Mouse (Mus musculus) frontal cortex, adult (tissue): ENCODE measurements around the gene Bclaf1.

ENCODE experiments used
- ATAC-seq: cut with Nextera tagmentation; 2 replicates; pipeline ENCODE4 v1.9.2; 2017; ENCODE audit warnings: mild to moderate bottlenecking, moderate library complexity, mixed read lengths; ENCODE audit not compliant: low TSS enrichment

The Bclaf1 gene

GRCm38 (mm10) chr10:20311918-20312735, at the start of gene Bclaf1:
Gene Bclaf1, plus strand, starts transcription at chr10:20312469.
- peak; percentile 94 for ATAC-seq

- ATAC-seq = no peak
Observed at GRCm38 (mm10) chr10:20262896-20263295, 49.4 kb upstream of the Bclaf1 start.

GRCm38 (mm10) chr10:20264479-20264878, 47.8 kb upstream of the Bclaf1 start:
- ATAC-seq = no peak

GRCm38 (mm10) chr10:20267032-20267431, 45.2 kb upstream of the Bclaf1 start:
- ATAC-seq = 0 out of 2 replicates have a peak, but pooled peaks have one; percentile 20

GRCm38 (mm10) chr10:20268945-20269344, 43.3 kb upstream of the Bclaf1 start:
- ATAC-seq = peak; percentile 32; the same call in 1 of the 2 replicates

GRCm38 (mm10) chr10:20272380-20272779, 39.9 kb upstream of the Bclaf1 start:
- no peak for ATAC-seq

- ATAC-seq = no peak
Observed at GRCm38 (mm10) chr10:20273278-20273677, 39.0 kb upstream of the Bclaf1 start.

GRCm38 (mm10) chr10:20274022-20274421, 38.2 kb upstream of the Bclaf1 start:
- no peak for ATAC-seq

- no peak for ATAC-seq
Observed at GRCm38 (mm10) chr10:20281456-20281855, 30.8 kb upstream of the Bclaf1 start.

- ATAC-seq = peak; percentile 54
Observed at GRCm38 (mm10) chr10:20285289-20285975, 26.8 kb upstream of the Bclaf1 start.

- ATAC-seq = peak; percentile 57
Observed at GRCm38 (mm10) chr10:20285994-20286836, 26.1 kb upstream of the Bclaf1 start.

GRCm38 (mm10) chr10:20287369-20287768, 24.9 kb upstream of the Bclaf1 start:
- no peak for ATAC-seq

- peak; percentile 69 for ATAC-seq
Observed at GRCm38 (mm10) chr10:20290467-20290883, 21.8 kb upstream of the Bclaf1 start.

GRCm38 (mm10) chr10:20295961-20296360, 16.3 kb upstream of the Bclaf1 start:
- no peak for ATAC-seq

GRCm38 (mm10) chr10:20298152-20298920, 13.9 kb upstream of the Bclaf1 start:
- ATAC-seq = no peak

- no peak for ATAC-seq
Observed at GRCm38 (mm10) chr10:20299114-20299513, 13.2 kb upstream of the Bclaf1 start.

GRCm38 (mm10) chr10:20310969-20311769, 1.1 kb upstream of the Bclaf1 start:
- no peak; the same call in 1 of the 2 replicates for ATAC-seq

- peak; percentile 64 for ATAC-seq
Observed at GRCm38 (mm10) chr10:20312736-20313301, 550 bp downstream of the Bclaf1 start.

GRCm38 (mm10) chr10:20313447-20313846, 1.2 kb downstream of the Bclaf1 start:
- ATAC-seq = no peak

- no peak for ATAC-seq
Observed at GRCm38 (mm10) chr10:20313941-20314340, 1.7 kb downstream of the Bclaf1 start.
